Comparison of ENCODE assay signal across 9 mouse cellular contexts in the genomic region with DNA sequence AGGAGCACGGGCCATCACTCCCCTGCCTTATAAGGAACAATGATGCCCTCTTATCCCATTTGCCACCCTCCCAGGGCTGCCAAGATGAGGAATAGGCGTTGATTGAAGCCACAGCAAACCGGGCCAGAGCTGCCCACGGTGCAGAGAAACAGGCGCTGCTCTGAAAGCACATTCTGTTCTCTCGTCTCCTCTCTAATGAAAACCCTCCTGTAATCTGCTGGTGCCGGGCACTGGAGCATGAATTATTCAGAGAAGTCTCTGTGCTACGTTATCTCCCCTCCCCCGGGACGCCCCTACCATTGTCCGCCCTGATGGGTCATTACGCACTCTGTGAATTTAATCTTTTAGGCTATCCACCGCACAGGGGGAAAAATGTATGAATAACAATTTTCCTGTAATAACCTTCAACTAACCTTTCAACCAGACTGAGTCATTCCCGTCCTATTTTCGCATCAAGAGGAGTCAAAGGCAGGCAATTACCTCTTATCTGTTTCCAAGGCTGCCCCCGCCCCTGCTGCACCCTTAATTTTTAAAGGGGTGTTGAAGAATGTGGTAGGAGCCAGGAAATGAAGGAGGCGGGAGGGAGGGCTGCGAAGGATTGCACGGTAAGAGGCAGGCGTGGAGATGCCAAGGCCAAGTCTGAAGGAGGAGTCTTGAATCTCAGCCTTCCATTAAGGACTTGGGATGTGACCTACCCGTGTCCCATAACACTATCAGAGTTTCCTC.
DNase-seq lines count a peak whose midpoint lies in the region; ATAC-seq and TF ChIP-seq lines count a peak whose summit lies in the region.
"Had no signal": no experiment of that assay in that cellular context is flagged by ENCODE, and none has a peak within 500 bp of the region (broad histone marks: within the 10 kb centered on the region; RNA-seq: fewer than 3 reads in every experiment).

No protein-coding gene starts in this region.

- peak; percentile 85 for ATAC-seq in hindbrain, postnatal 0 days
- peak; percentile 96 for ATAC-seq in midbrain, embryonic 13.5 days

- peaks cover 8% of the 10 kb centered on the region; the same call in 1 of the 2 replicates for H3K9me3 ChIP-seq in embryonic facial prominence, embryonic 10.5 days
- no peaks in the 10 kb centered on the region for H3K9me3 ChIP-seq in hindbrain, postnatal 0 days (ENCODE audit: low read length)
- H3K9me3 ChIP-seq in midbrain, embryonic 13.5 days: no peaks in the 10 kb centered on the region

- H3K4me3 ChIP-seq in embryonic facial prominence, embryonic 10.5 days: no peak overlapping the region
- H3K4me3 ChIP-seq in hindbrain, postnatal 0 days (ENCODE audit: low read length): no peak overlapping the region
- H3K4me3 ChIP-seq in midbrain, embryonic 13.5 days (replicated peaks): no peak overlapping the region
- H3K4me3 ChIP-seq: limb, embryonic 13.5 days had no signal

- 39% methylated on average over 21 of the region's 21 CpGs for WGBS in embryonic facial prominence, embryonic 10.5 days
- WGBS in hindbrain, postnatal 0 days: 17% methylated on average over 21 of the region's 21 CpGs
- WGBS in midbrain, embryonic 13.5 days: 12% methylated on average over 21 of the region's 21 CpGs

- H3K27ac ChIP-seq in embryonic facial prominence, embryonic 10.5 days (replicated peaks): peak overlapping the region; percentile 59; the same call in 1 of the 2 replicates
- peak overlapping the region; percentile 62 for H3K27ac ChIP-seq in hindbrain, postnatal 0 days
- peak overlapping the region; percentile 86 for H3K27ac ChIP-seq in midbrain, embryonic 13.5 days
- H3K27ac ChIP-seq: limb, embryonic 13.5 days had no signal

- no peaks in the 10 kb centered on the region for H3K36me3 ChIP-seq in embryonic facial prominence, embryonic 10.5 days (replicated peaks)
- H3K36me3 ChIP-seq in hindbrain, postnatal 0 days (ENCODE audit: insufficient read depth, low read length): no peaks in the 10 kb centered on the region
- no peaks in the 10 kb centered on the region for H3K36me3 ChIP-seq in midbrain, embryonic 13.5 days
- H3K36me3 ChIP-seq: limb, embryonic 13.5 days had no signal

- no peak overlapping the region for H3K4me2 ChIP-seq in hindbrain, postnatal 0 days (ENCODE audit: low read depth, low read length)
- H3K4me2 ChIP-seq in midbrain, embryonic 13.5 days (replicated peaks): peak overlapping the region; percentile 25
- H3K4me2 ChIP-seq: limb, embryonic 13.5 days had no signal

- no peak overlapping the region for H3K9ac ChIP-seq in hindbrain, postnatal 0 days (replicated peaks; ENCODE audit: low read length)
- H3K9ac ChIP-seq in midbrain, embryonic 13.5 days (replicated peaks): no peak overlapping the region
- H3K9ac ChIP-seq: limb, embryonic 13.5 days had no signal

- H3K4me1 ChIP-seq in embryonic facial prominence, embryonic 10.5 days: peaks cover 36% of the 10 kb centered on the region
- 0 out of 2 replicates have a peak, but pooled peaks cover 11% of the 10 kb centered on the region for H3K4me1 ChIP-seq in hindbrain, postnatal 0 days (ENCODE audit: insufficient read depth, low read length)
- peaks cover 31% of the 10 kb centered on the region for H3K4me1 ChIP-seq in midbrain, embryonic 13.5 days (replicated peaks)

- peaks cover 18% of the 10 kb centered on the region; the same call in 1 of the 2 replicates for H3K27me3 ChIP-seq in embryonic facial prominence, embryonic 10.5 days (replicated peaks; ENCODE audit: low read depth, poor library complexity, severe bottlenecking)
- no peaks in the 10 kb centered on the region for H3K27me3 ChIP-seq in hindbrain, postnatal 0 days (ENCODE audit: insufficient read depth, low read length)
- peaks cover 12% of the 10 kb centered on the region for H3K27me3 ChIP-seq in midbrain, embryonic 13.5 days
- H3K27me3 ChIP-seq: limb, embryonic 13.5 days had no signal

- TF ChIP-seq CTCF in hindbrain, postnatal 0 days (IDR thresholded peaks at IDR 0.05; ENCODE audit: low read depth): no peak

- DNase-seq in embryo, embryonic 10.5 days (ENCODE audit: low spot score): peak; percentile 52
- DNase-seq in embryo, embryonic 9.5 days (ENCODE audit: extremely low spot score): no peak
- no peak for DNase-seq in embryonic facial prominence, embryonic 10.5 days (ENCODE audit: low spot score)
- DNase-seq in hindbrain, postnatal 0 days (ENCODE audit: low spot score): peak; percentile 77
- peak; percentile 83 for DNase-seq in testis, postnatal 14 days (ENCODE audit: low spot score)
- no peak for DNase-seq in spleen, postnatal 4 days (ENCODE audit: low spot score in 2 of 2)
- DNase-seq in thymus, postnatal 4 days: no peak

Comparison
In these comparisons a context has a peak if more than half of its experiments do, and no peak if none do; other contexts are left out.
1. DNase-seq: peak in embryo, embryonic 10.5 days (single experiment), hindbrain, postnatal 0 days (single experiment) and testis, postnatal 14 days (single experiment); none in embryo, embryonic 9.5 days (single experiment), embryonic facial prominence, embryonic 10.5 days (single experiment), spleen, postnatal 4 days (0 of 2) and thymus, postnatal 4 days (single experiment).
2. Peak in every context shown above with its lines, with median percentiles within 50 percentile points of each other: H3K27ac ChIP-seq.